Mouse (Mus musculus): ENCODE measurements around the gene Rab37. TPM values are rescaled to one million over a fixed set of nuclear protein-coding genes. Genes with fewer than 3 reads are reported as not detected.

Rab37 gene
- polyA plus RNA-seq, 1 experiment, result 0.99 TPM

DNA sequence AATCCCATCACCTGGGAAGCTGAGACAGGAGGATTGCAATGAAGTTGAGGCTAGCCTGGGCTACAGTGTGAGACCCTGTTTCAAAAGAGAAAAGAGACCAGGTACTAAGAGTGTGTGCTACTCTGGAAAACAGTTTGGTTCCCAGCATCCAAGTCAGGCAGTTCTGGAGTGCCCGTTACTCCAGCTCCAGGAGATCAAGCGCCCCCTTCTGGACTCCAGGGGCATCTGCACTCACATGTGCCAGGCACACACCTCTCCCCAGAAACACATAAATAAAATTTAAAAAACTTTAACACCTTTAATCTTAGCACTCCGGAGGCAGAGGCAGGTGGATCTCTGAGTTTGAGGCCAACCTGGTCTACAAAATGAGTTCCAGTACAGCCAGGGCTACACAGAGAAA is 9.9 kb upstream of the Rab37 start:
- no peaks in the 10 kb centered on the region for H3K4me1 ChIP-seq (ENCODE audit: control insufficient read depth, insufficient read depth, low read length)
- TF ChIP-seq POLR2A (IDR thresholded peaks at IDR 0.05; ENCODE audit: insufficient read depth, low read length) (no peak), CTCF (IDR thresholded peaks at IDR 0.05; ENCODE audit: low read depth, low read length) (peak; percentile 37), EP300 (IDR thresholded peaks at IDR 0.05; ENCODE audit: insufficient read depth, low read depth, low read length) (no peak)
- H3K9me3 ChIP-seq (replicated peaks; ENCODE audit: control insufficient read depth, insufficient read depth, low read length, poor library complexity, severe bottlenecking), result no peaks in the 10 kb centered on the region
- H3K27ac ChIP-seq (ENCODE audit: insufficient read depth, low read length), result no peak overlapping the region
- no peak overlapping the region for H3K4me3 ChIP-seq (ENCODE audit: low read depth, low read length)
- H3K27me3 ChIP-seq (ENCODE audit: control insufficient read depth, insufficient read depth, low read length, poor library complexity, severe bottlenecking), result no peaks in the 10 kb centered on the region
- H3K36me3 ChIP-seq (ENCODE audit: control insufficient read depth, insufficient read depth, low read length, poor library complexity, severe bottlenecking), result no peaks in the 10 kb centered on the region
- H3K9ac ChIP-seq (ENCODE audit: low read depth, poor library complexity, severe bottlenecking), result no peak overlapping the region

DNA sequence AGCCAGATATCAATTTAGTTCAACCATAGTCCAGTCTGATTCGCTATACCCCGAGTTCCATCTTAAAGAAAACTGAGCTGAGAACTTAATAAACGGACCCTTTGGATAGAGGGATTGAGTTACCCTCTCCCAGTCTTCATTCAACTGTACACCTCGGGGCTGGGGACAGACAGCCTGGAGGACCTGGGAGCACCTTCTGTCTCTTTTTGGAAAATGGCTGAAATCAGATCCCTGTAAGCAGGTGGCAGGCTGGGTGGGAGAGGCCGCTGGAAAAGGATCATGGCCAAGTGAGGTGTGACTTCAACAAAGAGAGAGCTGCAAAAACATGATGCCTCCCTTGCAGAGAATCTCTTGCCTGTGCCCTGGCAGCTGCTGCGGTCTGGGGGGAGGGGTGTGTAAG is 9.0 kb upstream of the Rab37 start:
- Histone ChIP-seq H3K4me1 (ENCODE audit: control insufficient read depth, insufficient read depth, low read length) (no peaks in the 10 kb centered on the region), H3K27me3 (ENCODE audit: control insufficient read depth, insufficient read depth, low read length, poor library complexity, severe bottlenecking) (no peaks in the 10 kb centered on the region), H3K27ac (ENCODE audit: insufficient read depth, low read length) (no peak overlapping the region), H3K9ac (ENCODE audit: low read depth, poor library complexity, severe bottlenecking) (no peak overlapping the region), H3K4me3 (ENCODE audit: low read depth, low read length) (no peak overlapping the region), H3K36me3 (ENCODE audit: control insufficient read depth, insufficient read depth, low read length, poor library complexity, severe bottlenecking) (no peaks in the 10 kb centered on the region), H3K9me3 (replicated peaks; ENCODE audit: control insufficient read depth, insufficient read depth, low read length, poor library complexity, severe bottlenecking) (no peaks in the 10 kb centered on the region)
- TF ChIP-seq POLR2A (IDR thresholded peaks at IDR 0.05; ENCODE audit: insufficient read depth, low read length), result no peak
- TF ChIP-seq EP300 (IDR thresholded peaks at IDR 0.05; ENCODE audit: insufficient read depth, low read depth, low read length), result no peak
- no peak for TF ChIP-seq CTCF (IDR thresholded peaks at IDR 0.05; ENCODE audit: low read depth, low read length)

DNA sequence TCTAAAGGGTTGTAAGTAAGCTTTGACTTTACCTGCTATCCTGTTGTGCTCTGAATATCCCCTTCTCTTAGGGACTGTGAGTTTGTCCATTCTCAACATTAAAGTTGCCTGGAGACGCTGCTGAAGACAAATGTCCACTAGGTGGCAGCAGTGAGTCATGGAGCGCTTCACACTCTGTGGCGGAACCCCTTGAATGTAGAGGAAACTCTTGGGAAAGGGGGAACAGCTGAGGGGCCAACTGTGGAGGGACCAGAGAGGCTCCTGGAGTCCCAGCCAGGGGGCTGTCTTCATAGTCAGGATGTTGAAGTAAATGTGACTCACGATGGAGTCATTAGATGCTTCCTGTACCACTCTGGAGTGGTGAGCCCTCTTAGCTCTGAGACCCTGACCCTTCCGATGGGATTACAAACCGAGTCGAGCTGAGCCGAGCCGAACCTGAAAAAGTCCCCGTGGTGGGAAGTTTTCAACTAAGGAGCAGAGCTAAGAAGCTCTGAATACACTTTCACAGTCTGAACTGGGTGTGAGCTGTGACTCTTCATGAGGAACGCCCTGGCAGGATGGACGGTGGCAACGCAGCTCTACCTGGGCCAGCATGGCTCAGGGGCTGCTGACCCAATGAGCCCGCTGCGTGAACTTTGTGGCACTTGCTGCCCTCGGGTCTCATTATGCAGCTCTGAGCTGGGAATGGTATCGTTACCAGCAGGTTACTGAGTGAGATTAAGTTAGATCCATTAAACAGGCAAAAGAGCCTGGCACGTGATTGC is 7.7 kb upstream of the Rab37 start:
- no peaks in the 10 kb centered on the region for H3K36me3 ChIP-seq (ENCODE audit: control insufficient read depth, insufficient read depth, low read length, poor library complexity, severe bottlenecking)
- H3K9ac ChIP-seq (ENCODE audit: low read depth, poor library complexity, severe bottlenecking), result no peak overlapping the region
- no peaks in the 10 kb centered on the region for H3K27me3 ChIP-seq (ENCODE audit: control insufficient read depth, insufficient read depth, low read length, poor library complexity, severe bottlenecking)
- H3K4me1 ChIP-seq (ENCODE audit: control insufficient read depth, insufficient read depth, low read length), result no peaks in the 10 kb centered on the region
- no peaks in the 10 kb centered on the region for H3K9me3 ChIP-seq (replicated peaks; ENCODE audit: control insufficient read depth, insufficient read depth, low read length, poor library complexity, severe bottlenecking)
- no peak for TF ChIP-seq EP300 (IDR thresholded peaks at IDR 0.05; ENCODE audit: insufficient read depth, low read depth, low read length)
- TF ChIP-seq CTCF (IDR thresholded peaks at IDR 0.05; ENCODE audit: low read depth, low read length), result peak; percentile 90
- no peak for TF ChIP-seq POLR2A (IDR thresholded peaks at IDR 0.05; ENCODE audit: insufficient read depth, low read length)
- no peak overlapping the region for H3K4me3 ChIP-seq (ENCODE audit: low read depth, low read length)
- H3K27ac ChIP-seq (ENCODE audit: insufficient read depth, low read length), result no peak overlapping the region

DNA sequence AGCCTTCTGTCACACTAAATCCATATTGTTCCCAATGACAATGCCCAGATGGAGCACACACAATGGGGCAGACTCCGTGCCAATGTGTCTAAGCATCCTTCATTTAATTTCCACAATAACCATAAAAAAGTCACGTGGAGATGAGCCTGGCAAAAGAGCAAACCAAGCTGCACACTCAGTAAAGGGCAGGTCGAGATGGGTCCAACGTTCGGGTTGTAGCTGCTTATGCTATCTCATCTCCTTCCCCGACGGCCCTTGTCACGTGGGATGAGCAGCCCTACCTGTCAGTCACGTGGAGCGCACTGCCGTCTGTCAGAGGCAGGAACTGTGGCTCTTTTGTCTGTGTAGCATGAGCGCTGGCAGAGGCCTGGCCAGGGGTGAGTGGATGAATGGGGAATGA is 6.6 kb upstream of the Rab37 start:
- TF ChIP-seq EP300 (IDR thresholded peaks at IDR 0.05; ENCODE audit: insufficient read depth, low read depth, low read length) (no peak), CTCF (IDR thresholded peaks at IDR 0.05; ENCODE audit: low read depth, low read length) (no peak), POLR2A (IDR thresholded peaks at IDR 0.05; ENCODE audit: insufficient read depth, low read length) (no peak)
- no peak overlapping the region for H3K27ac ChIP-seq (ENCODE audit: insufficient read depth, low read length)
- no peaks in the 10 kb centered on the region for H3K27me3 ChIP-seq (ENCODE audit: control insufficient read depth, insufficient read depth, low read length, poor library complexity, severe bottlenecking)
- H3K4me3 ChIP-seq (ENCODE audit: low read depth, low read length), result no peak overlapping the region
- H3K9ac ChIP-seq (ENCODE audit: low read depth, poor library complexity, severe bottlenecking), result no peak overlapping the region
- no peaks in the 10 kb centered on the region for H3K4me1 ChIP-seq (ENCODE audit: control insufficient read depth, insufficient read depth, low read length)
- H3K9me3 ChIP-seq (replicated peaks; ENCODE audit: control insufficient read depth, insufficient read depth, low read length, poor library complexity, severe bottlenecking), result no peaks in the 10 kb centered on the region
- H3K36me3 ChIP-seq (ENCODE audit: control insufficient read depth, insufficient read depth, low read length, poor library complexity, severe bottlenecking), result no peaks in the 10 kb centered on the region

DNA sequence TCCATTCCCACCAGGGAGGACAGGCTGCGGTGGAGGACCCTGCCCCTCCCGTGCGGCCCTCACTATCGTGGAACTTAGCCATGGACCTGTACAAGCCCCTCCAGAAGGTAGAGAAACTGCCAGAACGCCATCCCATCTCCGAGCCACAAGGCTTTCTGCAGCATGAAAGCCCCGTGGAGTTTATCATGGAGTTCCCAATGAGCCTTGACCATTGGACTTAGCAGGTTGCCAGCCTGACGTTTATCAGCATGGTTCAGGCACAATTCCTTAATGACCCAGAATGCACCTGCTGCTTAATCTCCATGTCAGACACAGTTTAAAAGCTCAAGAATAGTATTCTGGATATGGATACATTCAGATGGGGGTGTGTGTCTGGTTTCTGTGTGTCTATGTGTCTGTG is 6.2 kb upstream of the Rab37 start:
- Histone ChIP-seq H3K9ac (ENCODE audit: low read depth, poor library complexity, severe bottlenecking) (no peak overlapping the region), H3K27ac (ENCODE audit: insufficient read depth, low read length) (no peak overlapping the region), H3K36me3 (ENCODE audit: control insufficient read depth, insufficient read depth, low read length, poor library complexity, severe bottlenecking) (no peaks in the 10 kb centered on the region), H3K9me3 (replicated peaks; ENCODE audit: control insufficient read depth, insufficient read depth, low read length, poor library complexity, severe bottlenecking) (peaks cover 2% of the 10 kb centered on the region; the same call in 1 of the 2 replicates), H3K27me3 (ENCODE audit: control insufficient read depth, insufficient read depth, low read length, poor library complexity, severe bottlenecking) (no peaks in the 10 kb centered on the region), H3K4me1 (ENCODE audit: control insufficient read depth, insufficient read depth, low read length) (no peaks in the 10 kb centered on the region), H3K4me3 (ENCODE audit: low read depth, low read length) (no peak overlapping the region)
- TF ChIP-seq EP300 (IDR thresholded peaks at IDR 0.05; ENCODE audit: insufficient read depth, low read depth, low read length) (no peak), CTCF (IDR thresholded peaks at IDR 0.05; ENCODE audit: low read depth, low read length) (no peak), POLR2A (IDR thresholded peaks at IDR 0.05; ENCODE audit: insufficient read depth, low read length) (no peak)

DNA sequence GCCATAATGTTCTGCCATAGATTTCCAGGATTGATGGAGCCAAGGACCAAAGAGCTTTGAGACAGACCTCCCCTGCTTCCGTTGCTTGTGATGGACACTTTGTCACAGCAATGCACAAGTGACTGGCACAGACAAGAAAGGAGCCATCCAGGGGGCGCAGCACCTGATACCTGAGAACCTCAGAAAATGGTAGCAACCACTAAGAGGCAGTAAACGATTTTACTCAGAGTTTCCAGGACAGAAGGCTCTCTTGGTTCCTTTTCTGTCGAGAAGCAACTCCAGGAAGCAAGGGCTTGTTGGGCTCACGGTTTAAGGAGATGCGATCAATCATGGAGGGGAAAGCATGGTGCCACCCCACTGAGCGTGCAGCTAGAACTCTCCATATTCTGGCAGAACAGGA is 5.0 kb upstream of the Rab37 start:
- H3K4me1 ChIP-seq (ENCODE audit: control insufficient read depth, insufficient read depth, low read length), result no peaks in the 10 kb centered on the region
- no peak overlapping the region for H3K27ac ChIP-seq (ENCODE audit: insufficient read depth, low read length)
- H3K4me3 ChIP-seq (ENCODE audit: low read depth, low read length), result no peak overlapping the region
- H3K9ac ChIP-seq (ENCODE audit: low read depth, poor library complexity, severe bottlenecking), result no peak overlapping the region
- TF ChIP-seq EP300 (IDR thresholded peaks at IDR 0.05; ENCODE audit: insufficient read depth, low read depth, low read length), result no peak
- TF ChIP-seq CTCF (IDR thresholded peaks at IDR 0.05; ENCODE audit: low read depth, low read length), result no peak
- H3K9me3 ChIP-seq (replicated peaks; ENCODE audit: control insufficient read depth, insufficient read depth, low read length, poor library complexity, severe bottlenecking), result peaks cover 3% of the 10 kb centered on the region; the same call in 1 of the 2 replicates
- no peaks in the 10 kb centered on the region for H3K36me3 ChIP-seq (ENCODE audit: control insufficient read depth, insufficient read depth, low read length, poor library complexity, severe bottlenecking)
- no peaks in the 10 kb centered on the region for H3K27me3 ChIP-seq (ENCODE audit: control insufficient read depth, insufficient read depth, low read length, poor library complexity, severe bottlenecking)
